Mouse (Mus musculus): ENCODE data around the gene Adgrl3.
A peak's percentile ranks its signal among the peaks of the same experiment; 100 is the strongest.

Gene Adgrl3

DNA sequence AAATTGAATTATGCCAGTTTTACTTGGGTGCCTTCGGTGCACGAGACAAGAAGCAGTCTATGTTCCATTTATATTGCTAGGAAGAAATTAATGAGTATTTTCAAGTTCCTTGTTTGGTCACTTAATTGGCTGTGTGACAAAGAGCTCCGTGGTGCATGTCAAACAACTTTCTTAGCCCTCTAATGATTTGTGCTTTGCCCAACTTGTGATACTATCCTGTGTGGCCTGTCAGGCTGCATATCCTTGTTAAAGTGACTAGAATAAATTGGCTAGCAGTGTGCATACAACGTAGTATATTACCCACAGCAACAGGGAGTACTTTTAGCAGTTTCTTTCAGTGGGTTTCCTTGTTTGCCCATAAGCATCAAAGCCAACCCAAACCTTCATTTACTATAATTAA is 651.1 kb downstream of the Adgrl3 start:
- DNase-seq (ENCODE audit: low spot score in 2 of 2) = no peak

DNA sequence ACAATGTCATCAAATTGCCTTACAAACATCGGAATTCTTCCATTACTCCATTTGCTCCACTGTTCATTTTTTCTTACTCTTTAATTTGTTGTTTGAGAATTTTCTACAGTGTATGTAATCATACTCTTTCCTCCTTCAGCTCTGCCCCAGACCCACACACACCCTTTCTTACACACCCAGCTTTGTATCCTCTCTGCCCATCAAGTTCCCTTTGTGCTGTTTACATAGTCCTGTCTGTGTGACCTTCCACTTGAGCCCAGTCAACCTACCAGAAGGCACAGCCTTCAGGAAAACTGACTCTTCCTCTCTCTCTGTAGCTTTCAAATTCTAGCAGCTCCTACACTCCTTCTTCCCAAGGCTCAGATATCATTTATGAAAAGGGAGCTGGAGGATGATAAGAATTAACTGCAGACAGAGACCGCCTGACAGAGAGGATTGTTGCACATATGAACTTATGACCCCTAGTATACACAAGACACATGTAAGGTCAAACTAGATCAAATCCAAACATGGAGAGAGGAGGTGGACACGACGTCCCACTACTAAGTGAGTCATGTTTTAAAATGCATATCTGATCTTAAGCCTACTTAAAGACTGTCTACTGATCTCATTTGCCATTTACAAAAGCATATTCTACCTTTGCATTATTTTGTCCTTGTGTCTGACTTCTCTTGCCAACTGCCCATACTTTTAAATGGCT is 654.5 kb downstream of the Adgrl3 start:
- DNase-seq (ENCODE audit: low spot score in 2 of 2) = no peak

DNA sequence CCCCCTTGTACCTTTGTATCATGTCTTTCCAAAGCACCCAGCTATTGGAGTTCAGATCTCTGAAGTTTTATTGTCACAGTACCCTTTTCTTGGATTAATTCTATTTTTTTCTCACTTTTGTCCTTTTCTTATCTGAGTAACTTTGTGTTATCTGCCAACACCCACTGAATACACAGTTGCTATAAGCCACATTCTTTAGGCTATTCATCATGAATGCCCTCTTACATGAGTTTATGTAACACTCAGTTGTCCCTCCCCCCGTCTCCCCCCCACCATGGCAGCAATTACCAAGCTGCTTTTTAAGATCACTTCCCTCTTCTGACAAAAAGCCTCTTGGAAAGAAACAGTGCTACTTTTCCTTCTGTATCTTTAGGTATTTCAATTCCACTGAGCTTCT is 655.0 kb downstream of the Adgrl3 start:
- no peak for DNase-seq (ENCODE audit: low spot score in 2 of 2)

DNA sequence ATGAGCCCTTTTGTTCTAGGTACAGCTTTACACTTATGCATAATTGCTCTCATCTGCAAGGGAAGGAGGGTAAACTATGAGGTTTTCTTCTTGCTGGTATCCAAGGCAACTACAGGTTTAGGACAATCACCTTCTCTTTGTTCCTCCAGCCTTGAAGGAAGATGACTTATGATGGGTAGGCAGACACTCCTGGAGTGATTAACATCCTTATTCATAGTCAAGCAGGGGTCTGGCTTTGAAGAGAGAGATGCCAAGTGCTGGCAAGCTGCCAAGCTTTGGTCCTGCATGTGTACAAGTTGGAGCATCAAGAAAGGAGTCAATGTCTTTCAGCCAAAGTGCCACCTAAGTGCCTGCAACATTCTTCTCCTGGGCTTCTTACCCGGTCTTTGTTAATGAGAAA is 657.0 kb downstream of the Adgrl3 start:
- DNase-seq (ENCODE audit: low spot score in 2 of 2) = no peak

DNA sequence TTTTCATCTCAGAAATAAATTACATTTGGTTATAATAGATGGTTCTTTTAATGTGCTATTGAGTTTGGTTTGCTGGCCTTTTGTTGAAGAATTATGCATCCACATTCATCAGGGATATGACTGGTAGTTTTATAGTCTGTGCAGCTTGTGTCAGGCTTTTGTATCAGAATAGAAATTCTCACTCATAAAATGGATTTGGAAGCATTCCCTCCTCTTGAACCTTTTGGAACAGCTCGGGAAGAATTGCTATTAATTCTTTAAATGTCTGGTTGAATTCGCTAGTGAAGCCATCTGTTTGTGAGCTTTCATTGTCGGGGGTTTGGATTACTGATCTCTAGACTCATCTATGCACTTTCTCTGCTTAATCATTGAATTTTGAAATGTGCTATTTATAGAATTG is 666.3 kb downstream of the Adgrl3 start:
- no peak for DNase-seq (ENCODE audit: low spot score in 2 of 2)

DNA sequence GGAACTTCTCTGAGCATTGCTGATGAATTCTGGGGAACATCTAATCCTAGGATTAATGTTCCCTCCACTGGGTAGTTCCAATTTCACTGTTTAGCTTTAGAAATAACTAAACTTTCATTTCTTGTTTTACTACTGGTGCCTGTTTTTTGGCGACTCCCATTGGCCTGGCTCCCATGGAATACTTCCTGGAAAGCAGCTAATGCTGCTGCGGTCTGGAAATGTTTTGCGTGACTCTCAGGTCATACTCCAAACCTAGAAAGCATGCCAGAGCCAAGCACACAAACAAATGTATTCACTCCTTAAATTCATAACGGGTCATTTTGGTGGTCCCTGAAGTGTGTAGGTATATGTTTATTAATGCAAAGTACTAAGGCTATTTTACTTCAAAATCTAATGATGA is 666.9 kb downstream of the Adgrl3 start:
- DNase-seq (ENCODE audit: low spot score in 2 of 2) = peak in 1 of 2 experiments; percentile 33

DNA sequence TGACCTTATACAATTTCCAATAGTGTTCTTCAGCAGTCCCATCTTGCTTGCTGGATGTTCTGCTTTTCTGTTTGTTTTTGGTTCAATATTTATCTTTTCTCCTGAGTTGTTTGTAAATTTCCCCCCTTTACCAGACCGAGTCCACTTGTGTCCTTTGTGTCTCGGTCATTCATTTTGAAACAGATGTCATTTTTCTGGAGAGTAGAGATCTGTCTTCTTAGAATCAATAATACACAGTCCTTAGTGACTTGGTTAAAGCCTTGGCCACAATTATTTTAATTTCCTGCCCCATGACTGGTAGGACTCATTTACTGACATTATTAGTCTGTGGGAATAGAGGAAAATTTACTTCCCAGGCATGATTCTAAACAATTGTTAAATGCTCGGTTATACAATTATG is 709.7 kb downstream of the Adgrl3 start:
- no peak for DNase-seq (ENCODE audit: low spot score in 2 of 2)

DNA sequence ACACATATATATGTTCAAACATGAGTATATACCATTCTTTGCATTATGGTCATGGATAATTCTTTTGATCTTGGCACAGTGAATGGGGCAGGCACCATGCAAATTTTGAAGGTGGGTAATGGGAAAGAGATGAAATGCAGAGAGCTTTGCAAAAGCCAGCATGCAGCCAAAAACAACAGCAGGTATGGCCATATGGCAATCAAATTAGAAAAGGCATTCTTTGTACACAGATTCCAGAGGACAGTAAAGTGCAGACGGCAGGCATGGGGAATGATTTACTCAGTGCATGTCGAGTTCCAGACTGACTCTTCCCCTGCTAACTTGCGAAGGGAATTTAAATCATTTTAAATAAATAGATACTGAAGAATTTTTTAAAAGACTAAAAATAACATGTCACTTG is 716.1 kb downstream of the Adgrl3 start:
- no peak for DNase-seq (ENCODE audit: low spot score in 2 of 2)

DNA sequence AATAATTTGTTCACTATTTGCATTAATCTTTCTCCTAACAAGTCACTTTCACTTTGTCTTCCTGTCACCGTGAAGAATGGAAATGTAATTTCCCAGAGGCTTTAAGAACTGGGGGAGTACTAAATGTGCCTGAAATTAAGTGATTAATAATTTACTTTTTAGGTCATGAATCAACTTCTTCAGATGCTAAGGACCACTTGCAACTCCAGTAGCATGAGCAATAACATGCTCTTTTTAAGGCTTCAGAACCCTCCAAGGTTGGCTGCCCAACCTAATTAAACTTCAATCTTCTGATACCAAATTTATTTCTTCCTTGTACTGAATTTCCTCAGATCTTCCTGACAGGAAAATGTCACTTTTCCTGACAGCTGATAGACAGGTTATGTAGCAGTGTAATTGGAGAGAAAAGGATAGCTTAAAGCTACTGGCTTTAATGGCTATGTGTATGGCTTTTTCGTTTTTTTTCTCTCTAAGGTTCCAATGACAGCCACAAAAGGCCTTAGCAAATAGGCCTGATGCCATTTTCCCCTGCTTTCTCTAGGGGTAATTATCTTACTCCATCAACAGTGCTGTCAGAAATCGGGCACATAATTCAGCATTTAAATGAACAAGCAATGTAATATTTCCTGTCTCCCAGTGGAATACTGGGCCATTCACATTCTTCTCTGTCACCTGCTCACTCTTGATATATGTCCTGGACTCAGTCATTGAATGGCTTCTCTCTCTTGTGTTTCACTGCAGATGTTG is 718.5 kb downstream of the Adgrl3 start:
- DNase-seq (ENCODE audit: low spot score in 2 of 2) = no peak

DNA sequence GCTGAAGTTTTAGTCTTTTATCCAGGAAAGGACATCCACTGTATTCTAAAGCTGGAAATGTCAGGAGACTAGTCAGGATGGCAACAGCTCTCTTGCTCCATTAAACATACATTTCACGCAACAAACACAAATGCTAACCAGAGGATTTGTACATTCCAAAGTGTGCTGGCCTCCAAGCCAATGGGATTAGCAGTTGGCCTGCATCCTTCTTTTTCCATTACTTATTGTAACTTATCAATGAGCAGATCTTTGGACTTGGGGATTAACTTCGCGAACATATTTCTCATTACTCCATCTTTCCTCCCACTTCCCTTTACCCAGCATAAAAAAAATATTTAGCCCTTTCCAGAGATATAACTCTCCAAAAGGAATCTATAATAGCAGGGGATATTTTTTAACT is 732.5 kb downstream of the Adgrl3 start:
- no peak for DNase-seq (ENCODE audit: low spot score in 2 of 2)

DNA sequence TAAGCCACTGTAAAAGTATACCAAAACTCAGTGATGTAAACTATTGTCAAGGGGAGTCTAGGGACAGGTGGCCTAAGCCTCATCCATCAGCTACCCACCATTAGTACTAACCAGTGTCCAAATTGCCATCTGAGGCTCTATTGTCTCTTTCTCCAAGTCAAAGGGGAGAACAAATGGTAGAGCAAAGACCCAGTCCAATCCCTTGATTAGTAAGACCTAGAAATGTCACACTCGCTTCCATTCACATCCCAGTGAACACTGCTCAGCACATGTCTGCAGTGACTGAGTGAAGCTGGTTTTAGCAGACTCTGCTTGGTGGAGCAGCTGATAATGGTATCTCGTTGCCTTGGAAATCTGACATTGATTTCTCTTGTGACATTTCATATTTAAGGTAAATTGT is 735.8 kb downstream of the Adgrl3 start:
- DNase-seq (ENCODE audit: low spot score in 2 of 2) = no peak

DNA sequence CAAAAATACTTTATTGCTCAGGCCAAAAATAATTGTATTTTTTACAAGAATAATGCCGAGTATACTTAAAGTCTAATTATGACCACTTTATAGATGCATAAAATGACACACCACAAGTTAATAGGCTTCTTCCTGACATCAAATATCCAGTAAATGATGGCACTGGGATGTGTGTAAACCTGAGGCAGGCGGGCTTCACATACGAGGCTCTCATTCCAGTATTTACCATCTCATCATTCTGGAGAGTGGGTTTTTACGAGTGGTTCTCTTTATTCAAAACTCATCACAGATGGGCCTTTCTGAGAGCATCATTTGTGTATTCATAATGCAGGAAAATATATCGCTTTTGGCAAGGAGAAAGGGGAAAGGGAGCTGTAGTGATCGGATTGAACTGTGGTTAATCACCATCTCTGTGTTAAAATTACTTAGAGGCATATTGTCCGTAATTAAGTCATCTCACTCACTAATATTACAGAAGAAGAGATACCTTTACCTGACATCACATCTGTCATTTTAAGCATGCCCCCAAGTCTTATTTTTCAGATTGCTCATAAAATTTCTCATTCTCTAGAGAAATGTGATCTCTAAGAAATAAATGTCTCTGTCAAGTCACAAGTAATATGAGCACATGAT is 737.3 kb downstream of the Adgrl3 start:
- DNase-seq (ENCODE audit: low spot score in 2 of 2) = no peak

DNA sequence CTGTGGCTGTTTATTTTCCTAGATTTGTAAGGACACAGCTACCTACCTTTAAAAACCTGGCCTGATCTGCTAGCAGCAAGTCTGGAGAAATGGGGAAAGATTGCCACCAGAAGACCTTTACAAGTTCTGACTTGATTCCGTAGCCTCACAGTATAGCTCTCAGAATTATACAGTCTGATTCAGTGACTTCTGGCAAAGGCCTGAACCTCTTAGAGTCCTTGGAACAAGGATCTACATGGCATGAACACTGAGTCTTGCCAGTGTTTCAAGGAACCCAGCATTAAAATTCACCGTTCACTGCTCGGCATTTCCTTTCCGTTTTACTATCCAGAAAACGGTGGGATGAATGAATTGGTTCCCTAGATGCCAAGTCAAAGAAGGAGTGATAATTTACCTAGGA is 756.3 kb downstream of the Adgrl3 start:
- no peak for DNase-seq (ENCODE audit: low spot score in 2 of 2)

DNA sequence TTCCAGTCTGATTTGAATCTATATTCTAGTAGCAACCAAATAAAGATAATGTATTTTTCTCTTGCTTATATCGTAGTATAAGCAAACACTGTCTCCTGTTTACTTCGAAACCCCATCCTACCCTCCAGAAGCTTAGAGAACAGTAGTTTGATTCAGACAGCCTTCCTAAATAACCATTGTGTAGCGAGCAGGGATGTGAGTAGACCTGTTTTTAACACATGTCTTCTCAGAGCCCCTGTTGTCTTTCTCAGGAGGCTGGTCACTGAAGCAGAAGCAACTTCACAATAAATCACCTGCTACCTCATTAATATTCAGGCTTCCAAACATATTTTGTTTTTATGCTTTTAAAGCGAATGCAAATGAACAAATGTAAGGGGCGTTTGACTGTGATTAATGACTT is 756.8 kb downstream of the Adgrl3 start:
- DNase-seq (ENCODE audit: low spot score in 2 of 2) = no peak

DNA sequence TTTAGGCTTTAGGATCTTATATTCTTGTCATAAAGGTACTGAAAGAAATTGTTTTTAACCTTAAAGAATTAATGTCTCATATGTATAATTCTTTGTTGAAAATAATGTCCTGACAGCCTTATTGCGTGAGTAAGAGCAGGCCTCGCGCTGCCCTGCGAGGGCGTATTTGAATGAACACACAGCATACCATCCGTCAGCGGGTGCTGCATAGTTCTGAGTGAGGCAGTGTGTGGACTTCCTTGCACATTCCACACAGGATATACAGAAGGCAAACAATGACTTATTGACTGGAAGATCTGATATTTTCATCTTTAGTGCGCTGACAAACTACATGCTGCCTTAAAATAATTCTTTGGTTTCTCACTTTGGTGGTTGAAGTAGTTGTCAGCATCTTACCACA is 764.8 kb downstream of the Adgrl3 start:
- no peak for DNase-seq (ENCODE audit: low spot score in 2 of 2)

DNA sequence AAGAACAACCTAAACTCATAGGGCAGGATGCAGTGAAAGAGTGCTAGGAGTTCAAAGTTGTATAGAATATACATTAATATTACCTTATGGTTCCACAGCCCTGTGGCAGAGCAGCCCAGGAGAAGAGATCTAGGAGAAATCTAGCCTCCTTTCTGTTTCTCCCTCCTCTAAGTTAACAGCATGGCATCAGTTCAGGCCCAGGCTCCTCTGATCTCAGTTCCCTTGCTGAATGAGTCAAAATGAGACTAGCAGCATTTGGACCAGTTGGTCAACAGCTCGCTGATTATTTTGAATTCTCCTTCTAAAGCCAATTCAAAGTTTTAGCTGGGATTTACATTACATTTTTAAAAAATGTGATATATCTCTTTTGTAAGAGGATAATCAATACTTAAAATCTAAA is 770.8 kb downstream of the Adgrl3 start:
- no peak for DNase-seq (ENCODE audit: low spot score in 2 of 2)

DNA sequence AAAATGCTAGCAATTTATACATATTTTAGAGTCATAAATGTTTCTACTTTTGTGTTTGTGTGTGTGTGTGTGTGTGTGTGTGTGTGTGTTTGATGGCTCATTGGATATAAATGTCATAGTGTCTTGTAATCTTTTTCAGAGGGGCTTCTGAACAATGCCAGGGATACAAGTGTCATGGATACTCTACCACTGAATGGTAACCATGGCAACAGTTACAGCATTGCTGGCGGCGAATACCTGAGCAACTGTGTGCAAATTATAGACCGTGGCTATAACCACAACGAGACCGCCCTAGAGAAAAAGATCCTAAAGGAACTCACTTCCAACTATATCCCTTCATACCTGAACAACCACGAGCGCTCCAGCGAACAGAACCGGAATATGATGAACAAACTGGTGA is 774.2 kb downstream of the Adgrl3 start:
- no peak for DNase-seq (ENCODE audit: low spot score in 2 of 2)

DNA sequence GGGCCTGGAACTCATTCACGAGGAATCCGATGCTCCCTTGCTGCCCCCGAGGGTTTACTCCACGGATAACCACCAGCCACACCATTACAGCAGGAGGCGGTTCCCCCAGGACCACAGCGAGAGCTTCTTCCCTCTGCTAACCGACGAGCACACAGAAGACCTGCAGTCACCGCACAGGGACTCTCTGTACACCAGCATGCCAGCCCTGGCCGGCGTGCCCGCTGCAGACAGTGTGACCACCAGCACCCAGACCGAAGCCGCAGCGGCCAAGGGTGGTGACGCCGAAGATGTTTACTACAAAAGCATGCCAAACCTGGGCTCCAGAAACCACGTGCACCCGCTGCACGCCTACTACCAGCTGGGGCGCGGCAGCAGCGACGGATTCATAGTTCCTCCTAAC is 774.7 kb downstream of the Adgrl3 start:
- DNase-seq (ENCODE audit: low spot score in 2 of 2) = no peak

DNA sequence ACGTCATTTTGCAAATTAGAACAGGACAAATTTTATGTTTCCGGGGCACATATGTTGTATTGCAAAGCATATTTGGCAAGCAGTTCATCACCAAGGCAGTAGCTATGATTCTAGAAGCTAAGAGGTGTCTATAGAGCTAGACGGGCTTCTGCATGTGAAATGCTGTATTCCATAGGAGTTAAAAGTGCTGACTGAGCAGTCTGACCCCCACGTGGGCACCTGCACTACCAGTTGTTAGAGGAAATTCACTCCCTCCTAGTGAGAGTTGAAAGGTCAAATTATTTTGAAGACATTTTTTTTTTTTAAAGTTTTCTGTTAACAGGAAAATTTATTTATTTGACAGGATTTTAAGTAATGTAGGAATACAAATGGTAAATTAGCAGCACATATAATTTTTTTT is 776.2 kb downstream of the Adgrl3 start:
- no peak for DNase-seq (ENCODE audit: low spot score in 2 of 2)

DNA sequence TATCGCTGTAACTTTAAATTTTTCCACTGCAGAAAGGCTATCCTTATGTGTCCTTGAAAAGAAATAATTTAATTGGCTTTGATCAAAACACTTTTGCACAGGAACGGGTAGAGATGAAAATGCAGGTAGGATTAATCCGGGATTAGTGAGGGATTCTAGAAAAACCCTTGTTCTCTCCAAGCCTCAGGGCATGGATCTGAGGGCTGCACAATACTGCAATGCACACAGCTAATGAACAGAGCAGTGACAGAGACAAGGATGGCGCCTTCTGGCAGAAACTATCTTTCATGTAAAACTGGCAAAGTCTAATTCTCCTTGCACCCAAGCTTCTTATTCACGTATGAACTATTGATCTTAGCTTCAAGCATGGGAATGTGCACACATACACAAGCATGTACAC is 791.0 kb downstream of the Adgrl3 start:
- no peak for DNase-seq (ENCODE audit: low spot score in 2 of 2)

DNA sequence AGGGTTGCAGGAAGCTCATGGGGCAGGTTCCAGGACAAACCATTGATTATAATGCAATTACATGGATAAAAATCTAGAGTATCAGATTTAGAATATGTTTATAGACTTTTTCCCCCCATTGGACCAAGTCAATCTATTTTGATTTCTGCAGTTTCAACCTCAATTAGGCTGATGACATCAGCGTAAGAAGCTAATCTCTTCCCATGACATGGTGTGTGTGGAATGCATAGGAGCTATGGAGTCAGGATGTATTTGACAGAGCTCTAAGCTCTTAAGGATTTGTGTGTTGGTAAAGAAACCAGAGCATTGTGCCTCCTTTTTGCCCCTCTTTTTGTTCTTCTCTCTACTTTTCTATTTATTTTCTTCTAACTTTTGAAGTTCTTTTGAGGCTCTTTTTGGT is 812.1 kb downstream of the Adgrl3 start:
- no peak for DNase-seq (ENCODE audit: low spot score in 2 of 2)

DNA sequence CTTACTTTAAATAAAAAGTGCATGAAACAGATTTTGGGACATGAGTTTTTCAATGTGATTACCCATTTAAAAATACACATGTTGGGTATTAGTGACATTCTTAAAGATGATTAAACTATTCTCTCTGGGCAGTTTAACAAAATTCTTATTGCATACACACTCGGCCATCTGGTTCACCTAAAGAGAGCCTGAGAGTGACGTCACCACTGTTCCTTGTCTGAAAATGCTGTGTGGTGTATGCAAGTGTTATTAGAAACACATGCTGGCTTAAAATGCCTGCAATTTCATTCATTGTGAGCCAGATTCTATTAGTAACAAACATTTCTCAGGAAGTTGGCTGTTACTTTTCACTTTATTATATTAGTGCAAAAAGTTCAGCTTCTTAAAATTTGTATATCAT is 812.7 kb downstream of the Adgrl3 start:
- DNase-seq (ENCODE audit: low spot score in 2 of 2) = no peak

DNA sequence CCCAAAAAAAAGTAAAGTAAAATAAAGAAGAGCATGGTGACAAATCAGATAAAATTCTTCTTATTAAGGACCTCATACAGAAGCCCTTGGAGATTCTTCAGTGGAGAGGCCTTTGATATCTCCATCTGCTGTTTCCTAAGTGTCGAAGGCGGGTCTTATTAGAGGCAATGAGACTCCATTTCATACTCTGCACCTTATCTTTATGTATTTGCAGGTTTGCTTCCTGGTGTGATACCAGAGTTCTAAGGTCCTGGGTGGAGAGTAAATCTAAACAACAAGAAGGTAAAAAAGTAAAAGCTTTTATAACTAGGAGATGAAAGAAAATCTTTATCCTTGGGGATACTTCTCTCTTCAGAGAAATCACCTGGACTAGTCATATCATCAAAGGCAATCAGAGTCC is 817.9 kb downstream of the Adgrl3 start:
- DNase-seq (ENCODE audit: low spot score in 2 of 2) = no peak

Measured in urinary bladder, adult 18-20 months (tissue).